Mouse (Mus musculus): ENCODE measurements around the gene Map3k11. TPM values are rescaled to one million over a fixed set of nuclear protein-coding genes. Genes with fewer than 3 reads are reported as not detected.

Gene Map3k11
- total RNA-seq, 2 experiments from 2014 or later, result 16.1 to 17.2 TPM

Small RNA genes lying within 50 kb of the gene (microRNA-seq; reads per million reads assigned to microRNA genes)
- gene Mir6987, result 0.67 to 1.7 reads per million in 2 experiments

Other genes with a start within 250 kb of the Map3k11 start
- not detected for gene Fosl1, start 241.2 kb upstream of the Map3k11 start, total RNA-seq (2021)
- 10 to 100 TPM; 26.4 to 27.9 TPM for gene Ccdc85b, start 230.8 kb upstream of the Map3k11 start, total RNA-seq (2021)
- 10 to 100 TPM; 81.9 to 92.9 TPM for gene Fibp, start 228.1 kb upstream of the Map3k11 start, total RNA-seq (2021)
- gene Ctsw, start 220.2 kb upstream of the Map3k11 start, total RNA-seq (2021), result under 1 TPM; 0.73 to 0.80 TPM
- gene Efemp2, start 214.8 kb upstream of the Map3k11 start, total RNA-seq (2021), result 10 to 100 TPM; 15.2 to 16.4 TPM
- 10 to 100 TPM; 30.7 to 30.9 TPM for gene Mus81, start 200.3 kb upstream of the Map3k11 start, total RNA-seq (2021)
- gene Cfl1, start 198.3 kb upstream of the Map3k11 start, total RNA-seq (2021), result 1,000 to 10,000 TPM; 1,474 to 1,552 TPM
- gene 1700020D05Rik, start 185.0 kb upstream of the Map3k11 start, total RNA-seq (2021), result 1 to 10 TPM; 5.1 to 7.7 TPM
- gene Snx32, start 178.2 kb upstream of the Map3k11 start, total RNA-seq (2021), result 10 to 100 TPM; 80.4 to 81.0 TPM
- not detected for gene Ovol1, start 128.1 kb upstream of the Map3k11 start, total RNA-seq (2021)
- gene Ap5b1, start 120.7 kb upstream of the Map3k11 start, total RNA-seq (2021), result 1 to 10 TPM; 5.2 to 6.4 TPM
- gene Rnaseh2c, start 86.9 kb upstream of the Map3k11 start, total RNA-seq (2021), result 10 to 100 TPM; 68.0 to 82.1 TPM
- gene Kat5, start 78.5 kb upstream of the Map3k11 start, total RNA-seq (2021), result 10 to 100 TPM; 83.9 to 93.4 TPM
- gene Rela, start 51.3 kb upstream of the Map3k11 start, total RNA-seq (2021), result 10 to 100 TPM; 20.5 to 20.6 TPM
- gene Sipa1, start 25.0 kb upstream of the Map3k11 start, total RNA-seq (2021), result 10 to 100 TPM; 14.5 to 18.7 TPM
- gene Pcnx3, start 166 bp downstream of the Map3k11 start, total RNA-seq (2021), result 10 to 100 TPM; 63.6 to 67.9 TPM
- not detected for gene Kcnk7, start 15.6 kb downstream of the Map3k11 start, total RNA-seq (2021)
- 10 to 100 TPM; 24.6 to 27.3 TPM for gene Ehbp1l1, start 37.6 kb downstream of the Map3k11 start, total RNA-seq (2021)
- gene Fam89b, start 40.9 kb downstream of the Map3k11 start, total RNA-seq (2021), result 10 to 100 TPM; 30.0 to 30.2 TPM
- 10 to 100 TPM; 27.0 to 31.6 TPM for gene Ltbp3, start 52.2 kb downstream of the Map3k11 start, total RNA-seq (2021)
- 10 to 100 TPM; 82.0 to 86.8 TPM for gene Scyl1, start 82.7 kb downstream of the Map3k11 start, total RNA-seq (2021)
- 10 to 100 TPM in 1 of 2 experiments, 1 to 10 TPM in 1; 9.5 to 14.6 TPM for gene Frmd8, start 186.5 kb downstream of the Map3k11 start, total RNA-seq (2021)
- gene Slc25a45, start 189.1 kb downstream of the Map3k11 start, total RNA-seq (2021), result 1 to 10 TPM; 2.5 to 3.0 TPM
- gene Tigd3, start 205.4 kb downstream of the Map3k11 start, total RNA-seq (2021), result 1 to 10 TPM; 4.5 to 5.5 TPM
- gene Dpf2, start 224.3 kb downstream of the Map3k11 start, total RNA-seq (2021), result 10 to 100 TPM; 84.1 to 96.1 TPM
- gene Cdc42ep2, start 236.1 kb downstream of the Map3k11 start, total RNA-seq (2021), result 1 to 10 TPM; 6.2 to 6.6 TPM